Mouse (Mus musculus) midbrain, embryonic 12.5 days (tissue): ENCODE data around the gene Gabbr1. TPM values are rescaled to one million over a fixed set of nuclear protein-coding genes. Genes with fewer than 3 reads are reported as not detected.

Source experiments
- ATAC-seq: fragments of 200-750 bp; cut with Nextera tagmentation; 2 replicates; pipeline ENCODE4 v1.8.0; 2017; ENCODE audit warnings: low read depth, moderate TSS enrichment, moderate library complexity; ENCODE audit not compliant: low FRiP score
- H3K27ac ChIP-seq: fragments of 300-500 bp; sonication (generic); replicated peaks from 2 replicates; pipeline ENCODE4 v1.5.1; 2016; ENCODE audit warnings: mild to moderate bottlenecking
- H3K27me3 ChIP-seq: fragments of 300-500 bp; sonication (generic); 2 replicates; pipeline ENCODE4 v1.6.1; 2016; ENCODE audit warnings: mild to moderate bottlenecking
- H3K36me3 ChIP-seq: fragments of 300-500 bp; sonication (generic); 2 replicates; pipeline ENCODE4 v1.6.1; 2016
- H3K4me1 ChIP-seq: fragments of 300-500 bp; sonication (generic); 2 replicates; pipeline ENCODE4 v1.6.1; 2016
- H3K4me2 ChIP-seq: fragments of 300-500 bp; sonication (generic); replicated peaks from 2 replicates; pipeline ENCODE4 v1.6.1; 2016; ENCODE audit warnings: mild to moderate bottlenecking, moderate library complexity
- H3K4me3 ChIP-seq: fragments of 300-500 bp; sonication (generic); 2 replicates; pipeline ENCODE4 v1.5.1; 2016; ENCODE audit warnings: mild to moderate bottlenecking
- H3K9ac ChIP-seq: fragments of 300-500 bp; sonication (generic); replicated peaks from 2 replicates; pipeline ENCODE4 v1.6.1; 2016; ENCODE audit warnings: mild to moderate bottlenecking, moderate library complexity
- H3K9me3 ChIP-seq: fragments of 300-500 bp; sonication (generic); 2 replicates; pipeline ENCODE4 v1.6.1; 2016; ENCODE audit warnings: mild to moderate bottlenecking
- WGBS: fragments of 180-500 bp; shearing (Covaris S2); methylation state at CpG from one replicate; pipeline ENCODE4 v1.1.7; 2016; 5-methylcytosine and 5-hydroxymethylcytosine counted together
- polyA plus RNA-seq: library from polyadenylated mRNA; unstranded; fragments of >200 nt; fragmentation: Nextera tagmentation; extraction: Ambion mirVana; gene quantifications from 2 replicates; pipeline ENCODE4 v1.2.1, GENCODE M21; 2016

Gene Gabbr1
- polyA plus RNA-seq, 1 experiment from 2014 or later, result 33.4 TPM

DNA sequence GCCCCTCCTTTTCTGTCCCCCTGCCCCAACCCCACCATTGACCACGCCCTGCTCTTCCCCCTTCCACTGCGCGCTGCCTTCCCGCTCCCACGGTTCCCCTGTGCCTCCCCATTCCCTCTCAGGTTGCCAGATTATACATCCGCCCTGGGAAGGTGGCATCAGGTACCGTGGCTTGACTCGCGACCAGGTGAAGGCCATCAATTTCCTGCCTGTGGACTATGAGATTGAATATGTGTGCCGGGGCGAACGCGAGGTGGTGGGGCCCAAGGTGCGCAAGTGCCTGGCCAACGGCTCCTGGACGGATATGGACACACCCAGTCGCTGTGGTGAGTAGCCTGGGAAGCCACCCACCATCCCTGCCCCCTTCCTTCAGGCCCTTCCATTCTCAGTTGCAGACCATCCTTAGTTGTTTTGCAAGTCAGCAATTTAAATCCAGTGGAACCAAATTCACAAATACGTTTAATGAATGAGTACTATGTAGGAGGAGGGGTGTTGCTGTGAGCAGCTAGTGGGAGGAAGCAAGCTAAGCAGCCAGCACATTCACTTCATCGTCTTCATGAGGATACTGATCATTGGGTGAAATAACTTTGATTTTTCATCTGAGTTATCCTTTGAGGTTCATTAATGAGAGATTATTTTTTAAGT lies 1.7 kb downstream of the Gabbr1 start:
- Histone ChIP-seq H3K4me3 (peak overlapping the region; percentile 86), H3K4me1 (peaks cover 50% of the 10 kb centered on the region), H3K27me3 (peaks cover 18% of the 10 kb centered on the region), H3K27ac (peak overlapping the region; percentile 94), H3K4me2 (peak overlapping the region; percentile 94), H3K9me3 (no peaks in the 10 kb centered on the region), H3K36me3 (no peaks in the 10 kb centered on the region), H3K9ac (peak overlapping the region; percentile 96)
- 21% methylated on average over 19 of the region's 19 CpGs for WGBS
- ATAC-seq, result no peak

DNA sequence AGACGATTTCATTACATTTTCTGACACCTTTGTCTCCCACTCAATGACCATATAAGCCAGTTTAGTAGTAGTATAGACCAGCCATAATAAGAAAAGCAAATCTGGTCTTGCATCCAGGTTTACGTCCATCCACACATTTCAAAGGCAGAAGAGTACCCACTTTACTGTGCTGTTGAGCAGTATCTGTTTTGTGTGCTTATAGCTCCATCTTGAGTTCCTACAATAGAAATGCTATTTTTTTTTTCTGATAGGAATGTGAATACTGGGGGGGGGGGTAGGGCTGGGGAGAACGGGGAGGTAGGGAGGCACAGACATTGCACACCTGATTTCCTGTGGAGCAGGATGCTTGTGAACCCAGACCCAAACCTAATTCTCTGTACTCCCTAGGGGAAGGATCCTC lies 2.2 kb downstream of the Gabbr1 start:
- no peak for ATAC-seq
- H3K36me3 ChIP-seq, result no peaks in the 10 kb centered on the region
- H3K4me1 ChIP-seq, result peaks cover 50% of the 10 kb centered on the region
- no peak overlapping the region for H3K27ac ChIP-seq
- H3K4me2 ChIP-seq, result peak overlapping the region; percentile 94
- peaks cover 18% of the 10 kb centered on the region for H3K27me3 ChIP-seq
- H3K4me3 ChIP-seq, result peak overlapping the region; percentile 86
- H3K9me3 ChIP-seq, result no peaks in the 10 kb centered on the region
- 43% methylated on average over 3 of the region's 3 CpGs for WGBS
- H3K9ac ChIP-seq, result peak overlapping the region; percentile 41; the same call in 1 of the 2 replicates

DNA sequence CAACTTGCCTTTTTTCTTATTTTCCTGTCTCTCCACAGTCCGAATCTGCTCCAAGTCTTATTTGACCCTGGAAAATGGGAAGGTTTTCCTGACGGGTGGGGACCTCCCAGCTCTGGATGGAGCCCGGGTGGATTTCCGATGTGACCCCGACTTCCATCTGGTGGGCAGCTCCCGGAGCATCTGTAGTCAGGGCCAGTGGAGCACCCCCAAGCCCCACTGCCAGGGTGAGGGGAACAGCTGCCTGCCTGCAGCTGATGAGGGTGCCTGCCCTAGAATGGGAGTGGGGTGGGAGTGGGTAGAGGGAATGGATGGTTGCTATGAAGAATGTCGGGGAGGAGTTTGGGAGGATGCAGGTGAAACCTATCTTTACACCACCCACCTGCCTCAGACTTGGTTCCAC lies 2.6 kb downstream of the Gabbr1 start:
- Histone ChIP-seq H3K4me3 (peak overlapping the region; percentile 86), H3K4me2 (peak overlapping the region; percentile 94), H3K27me3 (peaks cover 18% of the 10 kb centered on the region), H3K36me3 (peaks cover under 1% of the 10 kb centered on the region; the same call in 1 of the 2 replicates), H3K9ac (peak overlapping the region; percentile 41; the same call in 1 of the 2 replicates), H3K4me1 (peaks cover 53% of the 10 kb centered on the region), H3K27ac (no peak overlapping the region), H3K9me3 (no peaks in the 10 kb centered on the region)
- 59% methylated on average over 7 of the region's 7 CpGs for WGBS
- ATAC-seq, result no peak

DNA sequence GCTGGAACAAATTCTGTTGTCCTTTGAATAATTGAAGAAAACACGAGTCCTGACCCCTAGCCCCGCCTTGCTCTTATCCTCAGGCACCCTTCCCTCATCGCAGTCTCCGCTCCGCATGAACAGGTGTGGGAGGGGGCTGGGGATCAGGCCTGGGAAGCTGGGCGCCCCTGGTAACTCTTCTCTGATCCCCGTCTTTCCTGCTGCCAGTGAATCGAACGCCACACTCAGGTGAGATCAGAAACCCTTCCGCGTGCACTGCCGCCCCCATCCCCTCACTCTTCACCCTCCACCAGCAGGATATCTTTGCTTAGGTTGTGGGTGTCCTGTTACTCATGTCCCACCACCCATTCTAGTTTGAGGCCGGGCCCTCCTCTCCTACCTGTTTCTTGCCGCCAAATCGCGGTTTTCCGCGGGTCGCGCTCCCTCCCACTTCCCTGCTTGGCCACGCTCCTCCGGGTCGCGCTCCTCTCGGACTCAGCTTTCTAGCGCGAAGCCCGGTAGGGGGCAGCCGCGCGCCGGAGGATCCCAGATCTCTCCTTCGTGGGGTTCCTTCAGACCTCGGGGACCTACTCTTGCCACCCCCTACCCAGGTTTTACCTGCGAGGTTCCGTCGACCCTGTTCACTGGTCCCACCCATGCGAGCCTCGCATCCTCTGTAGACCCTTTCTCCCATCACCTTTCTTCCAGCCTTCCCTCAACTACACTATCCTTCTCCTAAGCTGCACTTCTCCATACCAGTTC lies 4.0 kb downstream of the Gabbr1 start:
- Histone ChIP-seq H3K9ac (peak overlapping the region; percentile 90), H3K36me3 (peaks cover 14% of the 10 kb centered on the region), H3K27me3 (peaks cover 18% of the 10 kb centered on the region), H3K4me3 (peak overlapping the region; percentile 75), H3K4me2 (peak overlapping the region; percentile 94), H3K27ac (peak overlapping the region; percentile 76), H3K4me1 (peaks cover 52% of the 10 kb centered on the region), H3K9me3 (no peaks in the 10 kb centered on the region)
- peak; percentile 2 for ATAC-seq
- WGBS, result under 1% methylated on average over 39 of the region's 39 CpGs

DNA sequence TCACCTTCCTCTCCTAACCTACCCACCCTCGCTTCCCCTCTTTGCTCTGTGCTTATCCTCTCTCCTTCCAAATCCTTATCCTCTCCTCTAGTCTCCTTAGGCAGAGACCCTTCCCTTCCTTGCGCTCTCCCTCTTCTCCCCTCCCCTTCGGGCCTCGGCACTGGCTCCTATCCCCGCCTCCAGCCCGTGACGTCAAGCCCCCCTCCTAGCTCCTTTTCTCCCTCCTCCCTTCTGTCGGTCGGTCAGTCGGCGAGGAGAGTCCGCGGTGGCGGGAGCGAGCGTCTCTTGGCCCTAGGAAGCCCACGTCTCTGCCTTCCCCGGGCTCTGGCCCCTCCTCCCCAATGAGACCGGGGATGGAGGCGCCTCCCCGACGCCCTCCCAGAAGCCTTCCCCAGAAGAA lies 4.6 kb downstream of the Gabbr1 start:
- peak overlapping the region; percentile 90 for H3K9ac ChIP-seq
- H3K4me1 ChIP-seq, result peaks cover 47% of the 10 kb centered on the region
- H3K27ac ChIP-seq, result peak overlapping the region; percentile 76

GRCm38 (mm10) chr17:37050876-37051275 lies 5.1 kb downstream of the Gabbr1 start:
- Histone ChIP-seq H3K27me3 (peaks cover 18% of the 10 kb centered on the region), H3K27ac (peak overlapping the region; percentile 76), H3K4me1 (peaks cover 50% of the 10 kb centered on the region), H3K4me2 (peak overlapping the region; percentile 94), H3K9ac (peak overlapping the region; percentile 90), H3K36me3 (peaks cover 25% of the 10 kb centered on the region), H3K4me3 (peak overlapping the region; percentile 75), H3K9me3 (no peaks in the 10 kb centered on the region)
- under 1% methylated on average over 27 of the region's 27 CpGs for WGBS
- ATAC-seq, result peak; percentile 39; the same call in 1 of the 2 replicates

More for the DNA sequence above, 4.6 kb downstream of the Gabbr1 start:
- under 1% methylated on average over 22 of the region's 22 CpGs for WGBS
- H3K36me3 ChIP-seq, result peaks cover 21% of the 10 kb centered on the region
- peak overlapping the region; percentile 75 for H3K4me3 ChIP-seq
- peak overlapping the region; percentile 94 for H3K4me2 ChIP-seq
- H3K27me3 ChIP-seq, result peaks cover 18% of the 10 kb centered on the region
- H3K9me3 ChIP-seq, result no peaks in the 10 kb centered on the region
- ATAC-seq, result peak; percentile 73

GRCm38 (mm10) chr17:37051745-37052144 lies 6.0 kb downstream of the Gabbr1 start:
- Histone ChIP-seq H3K27ac (no peak overlapping the region), H3K4me1 (peaks cover 48% of the 10 kb centered on the region), H3K9ac (peak overlapping the region; percentile 90; the same call in 1 of the 2 replicates), H3K27me3 (peaks cover 18% of the 10 kb centered on the region), H3K9me3 (no peaks in the 10 kb centered on the region), H3K36me3 (peaks cover 34% of the 10 kb centered on the region), H3K4me2 (peak overlapping the region; percentile 94), H3K4me3 (peak overlapping the region; percentile 75; the same call in 1 of the 2 replicates)
- WGBS, result 40% methylated on average over 4 of the region's 4 CpGs
- ATAC-seq, result no peak

- H3K27me3 ChIP-seq, result no peaks in the 10 kb centered on the region
- H3K27ac ChIP-seq, result no peak overlapping the region
- 88% methylated on average over 6 of the region's 6 CpGs for WGBS
- H3K4me3 ChIP-seq, result no peak overlapping the region
- H3K4me2 ChIP-seq, result no peak overlapping the region
- peaks cover 77% of the 10 kb centered on the region for H3K36me3 ChIP-seq
- ATAC-seq, result no peak
- H3K9ac ChIP-seq, result no peak overlapping the region
- 0 out of 2 replicates have a peak, but pooled peaks cover 7% of the 10 kb centered on the region for H3K4me1 ChIP-seq
- no peaks in the 10 kb centered on the region for H3K9me3 ChIP-seq
Measured at GRCm38 (mm10) chr17:37056957-37057356, 11.2 kb downstream of the Gabbr1 start.

DNA sequence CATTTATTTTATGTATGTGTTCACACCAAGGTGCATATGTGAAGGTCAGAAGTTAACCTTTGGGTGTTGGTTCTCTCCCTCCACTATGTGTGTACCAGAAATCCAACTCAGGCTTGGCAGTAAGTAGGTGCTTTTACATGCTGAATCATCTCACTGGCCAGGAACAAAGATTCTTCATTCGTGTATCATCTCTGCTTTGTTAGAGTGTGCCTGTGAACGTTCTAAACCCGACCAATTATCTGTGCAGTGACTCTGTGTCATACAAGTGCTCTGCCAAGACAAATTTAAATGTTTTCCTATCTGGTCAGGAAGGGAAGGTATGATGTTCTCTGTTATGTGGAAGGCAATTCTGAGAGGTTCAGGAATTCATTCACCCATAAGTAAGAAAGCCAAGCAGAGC lies 15.7 kb downstream of the Gabbr1 start:
- H3K9me3 ChIP-seq, result no peaks in the 10 kb centered on the region
- 71% methylated on average over 3 of the region's 3 CpGs for WGBS
- H3K27ac ChIP-seq, result no peak overlapping the region
- H3K9ac ChIP-seq, result no peak overlapping the region
- no peaks in the 10 kb centered on the region for H3K27me3 ChIP-seq
- H3K4me2 ChIP-seq, result no peak overlapping the region
- H3K4me1 ChIP-seq, result no peaks in the 10 kb centered on the region
- ATAC-seq, result no peak
- H3K36me3 ChIP-seq, result peaks cover 90% of the 10 kb centered on the region
- no peak overlapping the region for H3K4me3 ChIP-seq

- Histone ChIP-seq H3K36me3 (peaks cover 91% of the 10 kb centered on the region), H3K4me3 (no peak overlapping the region), H3K4me1 (no peaks in the 10 kb centered on the region), H3K9ac (no peak overlapping the region), H3K4me2 (no peak overlapping the region), H3K27me3 (no peaks in the 10 kb centered on the region), H3K9me3 (no peaks in the 10 kb centered on the region), H3K27ac (no peak overlapping the region)
- no peak for ATAC-seq
- 77% methylated on average over 10 of the region's 10 CpGs for WGBS
Measured at GRCm38 (mm10) chr17:37062101-37062641, 16.4 kb downstream of the Gabbr1 start.

DNA sequence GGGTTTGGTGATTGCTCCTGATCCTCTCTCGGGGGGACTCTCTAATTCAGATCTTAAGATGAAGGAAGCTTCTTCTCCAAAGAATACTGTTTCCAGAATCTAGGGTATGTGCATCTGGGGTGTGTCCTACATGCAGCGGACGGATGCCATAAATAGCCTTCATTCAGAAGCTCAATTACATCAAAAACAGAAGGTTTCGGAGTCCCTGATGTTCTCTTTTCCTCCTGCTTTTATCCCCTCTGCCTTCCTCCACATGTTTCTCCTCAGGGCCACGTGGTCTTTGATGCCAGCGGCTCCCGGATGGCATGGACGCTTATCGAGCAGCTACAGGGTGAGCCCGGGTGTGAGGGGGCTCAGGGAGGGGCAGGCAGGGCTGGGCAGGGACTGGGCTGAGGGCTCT lies 17.3 kb downstream of the Gabbr1 start:
- no peaks in the 10 kb centered on the region for H3K4me1 ChIP-seq
- H3K4me3 ChIP-seq, result no peak overlapping the region
- WGBS, result 59% methylated on average over 10 of the region's 10 CpGs
- H3K27ac ChIP-seq, result no peak overlapping the region
- no peaks in the 10 kb centered on the region for H3K9me3 ChIP-seq
- no peak for ATAC-seq
- H3K9ac ChIP-seq, result no peak overlapping the region
- no peaks in the 10 kb centered on the region for H3K27me3 ChIP-seq
- H3K4me2 ChIP-seq, result no peak overlapping the region
- H3K36me3 ChIP-seq, result peaks cover 96% of the 10 kb centered on the region
